Mouse (Mus musculus): Measurements from ENCODE around the gene Chic1.

Gene Chic1

GRCm38 (mm10) chrX:103356287-103356686 lies at the start of gene Chic1:
Gene Chic1 (plus strand): TSS chrX:103356476.
- DNase-seq (ENCODE audit: low read depth, low spot score), result peak; percentile 84

DNA sequence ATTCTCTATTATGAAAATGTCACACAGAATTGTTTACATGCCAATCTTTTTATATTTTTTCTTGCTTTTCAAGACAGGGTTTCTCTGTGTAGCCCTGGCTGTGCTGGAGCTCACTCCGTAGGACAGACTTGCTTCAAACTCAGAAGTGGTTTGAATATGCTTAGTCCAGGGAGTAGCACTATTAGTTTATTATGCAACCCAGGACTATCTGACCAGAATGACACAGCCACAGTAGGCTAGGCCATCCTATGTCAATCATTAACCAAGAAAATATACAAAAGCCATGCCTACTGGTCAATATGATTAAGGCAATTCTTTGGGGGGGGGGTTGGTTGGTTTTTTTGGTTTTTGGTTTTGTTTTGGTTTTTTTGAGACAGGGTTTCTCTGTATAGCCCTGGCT lies 48.0 kb upstream of the Chic1 start:
- DNase-seq (ENCODE audit: low read depth, low spot score), result no peak

DNA sequence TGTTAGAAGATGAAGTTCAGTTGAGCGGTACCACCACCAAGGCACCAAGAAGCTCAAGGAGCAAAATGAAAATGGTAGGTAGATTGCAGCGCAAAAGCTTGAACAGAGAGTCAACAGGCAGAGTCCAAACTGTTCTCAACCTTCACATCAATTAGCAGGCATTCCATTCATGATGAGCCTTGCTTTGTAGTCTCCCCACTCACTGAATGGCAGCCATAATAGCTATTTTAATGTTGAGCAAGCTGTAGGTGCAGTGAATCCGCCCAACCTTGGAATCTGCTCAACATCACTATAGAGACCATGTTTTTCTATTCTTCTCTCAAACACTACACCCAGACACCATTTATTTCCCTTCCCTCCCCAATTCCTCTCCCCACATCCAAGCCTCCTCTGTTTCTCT lies 44.6 kb upstream of the Chic1 start:
- DNase-seq (ENCODE audit: low read depth, low spot score), result no peak

GRCm38 (mm10) chrX:103314146-103314545 lies 42.1 kb upstream of the Chic1 start:
- DNase-seq (ENCODE audit: low read depth, low spot score), result no peak

DNA sequence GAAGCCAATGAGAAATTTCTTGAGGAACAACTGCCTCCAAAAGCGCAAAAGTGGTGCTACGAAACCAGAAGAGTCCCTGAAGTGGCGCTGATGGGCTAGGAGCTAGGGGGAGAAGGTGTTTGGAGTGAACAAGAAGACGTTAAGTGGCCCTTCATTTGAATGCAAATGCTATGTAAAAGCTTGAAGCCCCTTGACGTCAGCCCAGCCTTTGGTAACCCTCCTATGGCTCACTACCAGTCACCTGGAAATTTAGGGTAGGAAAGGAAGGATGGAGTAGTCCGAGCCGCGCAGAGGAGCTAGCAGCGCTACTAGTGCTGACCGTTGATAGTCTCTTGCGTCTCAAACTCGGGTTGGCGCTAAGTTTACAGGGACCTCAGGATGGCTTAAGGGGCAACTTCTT lies 35.1 kb upstream of the Chic1 start, which contains the start of gene Cdx4:
Gene Cdx4 (plus strand): TSS at position 253 of the 400 bp plus-strand sequence.
- DNase-seq (ENCODE audit: low read depth, low spot score), result no peak

DNA sequence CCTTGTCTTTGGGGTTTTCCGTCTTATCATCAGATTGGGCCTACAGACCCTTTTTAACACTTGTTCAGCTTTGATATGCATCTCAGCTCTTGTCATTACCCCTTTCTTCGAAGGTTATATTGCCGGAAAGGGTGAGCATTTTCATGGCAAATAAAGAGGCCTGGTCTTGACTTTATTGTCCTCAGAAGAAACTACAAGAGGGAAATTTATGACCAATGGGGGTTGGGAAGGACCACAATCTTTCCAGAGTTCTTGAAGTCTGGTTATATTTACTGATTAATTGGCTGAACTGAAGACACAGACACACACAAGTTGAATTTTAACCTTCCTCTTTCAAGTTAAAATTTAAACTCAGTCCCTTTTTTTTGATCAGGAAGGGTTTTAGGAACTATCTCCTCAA lies 30.4 kb upstream of the Chic1 start:
- no peak for DNase-seq (ENCODE audit: low read depth, low spot score)

GRCm38 (mm10) chrX:103329386-103329785 lies 26.9 kb upstream of the Chic1 start:
- no peak for DNase-seq (ENCODE audit: low read depth, low spot score)

DNA sequence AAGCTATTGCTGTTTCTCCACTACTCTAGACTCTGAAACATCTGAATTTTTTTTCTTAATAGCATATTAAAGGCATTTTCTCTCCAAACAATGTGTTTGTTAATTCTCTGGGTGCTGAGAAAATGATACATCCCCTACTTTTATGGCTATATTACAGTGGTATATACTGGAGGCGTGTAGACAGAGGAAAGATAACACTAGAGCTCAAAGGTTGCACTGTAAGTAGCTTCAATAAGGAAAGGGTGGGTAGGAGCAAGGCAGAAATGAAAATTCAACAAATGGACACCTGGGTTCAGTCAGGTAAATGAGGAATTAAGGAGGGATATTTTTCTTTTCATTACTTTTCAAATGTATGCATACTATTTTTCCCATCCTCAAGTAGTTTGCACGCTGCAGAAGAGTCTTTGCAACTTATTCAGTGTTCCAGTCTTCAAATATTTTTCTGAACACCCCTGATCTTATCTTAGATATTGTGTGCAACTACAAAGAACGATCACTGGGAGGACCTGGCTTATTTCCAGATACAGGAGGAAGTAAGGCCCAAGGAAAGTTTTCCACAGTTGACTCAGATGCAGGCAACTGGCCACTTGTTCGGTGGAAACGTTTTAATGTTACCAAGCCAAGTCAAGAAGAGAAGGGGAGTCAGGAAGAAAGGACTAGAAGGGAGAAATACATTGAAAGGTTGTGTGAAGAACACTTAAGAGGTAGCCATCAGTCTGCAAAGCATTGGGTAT lies 25.0 kb upstream of the Chic1 start:
- no peak for DNase-seq (ENCODE audit: low read depth, low spot score)

DNA sequence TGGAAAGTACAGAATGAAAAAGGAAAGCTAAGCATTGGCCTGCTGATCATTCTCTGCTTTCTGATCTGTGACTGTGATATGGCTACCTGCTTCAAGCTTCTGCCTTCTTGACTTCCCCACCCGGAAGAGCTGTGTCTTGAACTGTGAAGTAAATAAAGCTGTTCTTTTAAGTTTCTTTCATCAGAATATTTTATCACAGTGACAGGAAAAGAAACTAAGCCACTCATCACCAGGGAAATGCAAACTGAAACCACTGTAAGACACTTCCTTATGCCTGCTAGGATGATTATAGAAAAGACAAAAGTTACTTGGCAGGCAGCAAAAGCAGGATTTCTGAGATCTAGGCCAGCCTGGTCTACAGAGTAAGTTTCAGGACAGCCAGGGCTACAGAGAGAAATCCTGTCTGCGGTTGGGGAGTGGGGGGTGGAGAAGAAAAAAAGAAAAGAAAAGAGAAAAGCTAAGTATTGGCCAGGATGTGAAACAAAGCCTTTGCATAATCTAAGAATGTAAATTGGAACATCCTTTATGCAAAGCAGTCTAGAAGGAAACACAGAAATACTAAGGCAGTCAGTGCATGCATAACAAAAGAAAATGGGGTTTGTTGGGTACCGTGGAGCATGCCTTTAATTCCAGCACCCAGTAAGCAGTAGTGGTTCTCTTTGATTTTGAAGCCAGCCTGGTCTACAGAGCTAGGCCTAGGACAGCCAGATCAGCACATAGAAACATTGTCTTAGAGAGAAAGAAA lies 14.7 kb upstream of the Chic1 start:
- no peak for DNase-seq (ENCODE audit: low read depth, low spot score)

DNA sequence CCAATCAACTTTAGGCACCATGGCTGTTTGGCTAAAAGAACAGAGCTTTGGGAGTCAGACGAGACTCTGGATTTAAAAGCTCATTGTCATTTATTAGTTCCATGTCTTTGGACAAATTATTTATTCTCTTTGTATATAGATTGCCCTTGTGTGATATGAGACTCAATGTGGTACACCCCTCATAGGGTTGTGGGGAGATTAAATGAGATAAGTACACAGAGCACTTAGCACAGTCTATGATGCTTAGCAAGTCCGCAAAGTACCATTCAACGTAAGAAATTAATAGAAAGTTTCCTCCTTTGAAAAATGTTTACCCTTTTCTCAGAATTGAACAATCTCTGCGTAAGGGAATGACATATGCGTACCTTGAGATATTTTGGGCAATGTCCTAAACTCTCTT lies 492 bp upstream of the Chic1 start:
- no peak for DNase-seq (ENCODE audit: low read depth, low spot score)

DNA sequence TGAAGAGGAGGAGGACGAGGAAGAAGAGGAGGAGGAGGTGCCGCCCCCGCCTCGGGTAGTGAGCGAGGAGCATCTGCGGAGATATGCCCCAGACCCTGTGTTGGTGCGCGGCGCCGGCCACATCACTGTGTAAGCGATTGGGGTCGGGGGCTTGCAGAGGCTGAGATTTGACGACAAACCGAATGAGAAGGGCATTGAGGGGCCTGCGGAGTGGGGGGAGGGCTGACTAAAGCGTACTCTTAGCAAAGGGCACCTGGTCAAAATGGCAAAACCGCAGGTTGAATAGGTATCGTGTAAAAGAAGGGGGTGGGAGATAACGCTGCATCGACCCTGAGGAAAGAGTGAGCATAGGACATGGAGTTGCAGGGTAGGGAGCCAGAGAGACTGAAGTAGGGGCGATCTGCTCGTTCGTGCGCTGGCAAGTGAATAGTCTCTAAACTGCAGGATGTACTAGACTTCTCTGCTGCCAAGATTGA lies 523 bp downstream of the Chic1 start:
- DNase-seq (ENCODE audit: low read depth, low spot score), result no peak

- DNase-seq (ENCODE audit: low read depth, low spot score), result no peak
These were observed 9.9 kb downstream of the Chic1 start for GRCm38 (mm10) chrX:103366201-103366600.

GRCm38 (mm10) chrX:103368650-103369049 lies 12.4 kb downstream of the Chic1 start:
- no peak for DNase-seq (ENCODE audit: low read depth, low spot score)

GRCm38 (mm10) chrX:103371221-103371620 lies 14.9 kb downstream of the Chic1 start:
- DNase-seq (ENCODE audit: low read depth, low spot score), result no peak

DNA sequence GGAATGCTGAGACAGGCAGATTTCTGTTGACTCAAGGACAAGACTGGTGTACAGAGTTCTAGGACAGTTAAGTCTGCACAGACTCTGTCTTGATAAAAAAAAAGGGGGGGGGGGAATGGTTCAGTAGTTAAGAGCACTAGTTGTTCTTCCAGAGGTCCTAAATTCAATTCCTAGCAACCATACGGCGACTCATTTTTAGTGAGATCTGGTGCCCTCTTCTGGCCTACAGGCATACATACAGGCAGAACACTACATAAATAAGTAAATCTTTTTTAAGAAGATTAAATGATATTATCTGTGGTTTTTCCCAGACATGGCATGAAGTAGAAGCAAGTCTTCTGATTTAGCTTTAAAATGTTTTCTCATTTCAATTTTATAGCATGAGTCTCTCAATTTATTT lies 15.4 kb downstream of the Chic1 start:
- DNase-seq (ENCODE audit: low read depth, low spot score), result no peak

DNA sequence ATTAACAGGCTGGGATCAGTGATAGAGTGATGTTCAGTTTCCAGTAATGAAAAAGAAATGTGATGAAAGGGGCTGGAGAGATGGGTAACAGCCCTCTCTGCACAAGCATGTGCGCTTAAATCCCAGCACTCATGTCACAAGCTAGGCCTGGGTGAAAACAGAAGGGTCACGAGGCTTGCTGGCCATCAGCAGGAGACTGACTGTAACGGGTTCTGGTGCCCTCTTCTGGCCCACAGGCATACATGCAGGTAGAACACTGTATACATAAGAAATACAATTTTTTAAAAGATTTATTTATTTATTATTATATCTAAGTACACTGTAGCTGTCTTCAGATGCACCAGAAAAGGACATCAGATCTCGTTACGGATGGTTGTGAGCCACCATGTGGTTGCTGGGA lies 18.0 kb downstream of the Chic1 start:
- no peak for DNase-seq (ENCODE audit: low read depth, low spot score)

GRCm38 (mm10) chrX:103384528-103384927 lies 28.3 kb downstream of the Chic1 start:
- no peak for DNase-seq (ENCODE audit: low read depth, low spot score)

DNA sequence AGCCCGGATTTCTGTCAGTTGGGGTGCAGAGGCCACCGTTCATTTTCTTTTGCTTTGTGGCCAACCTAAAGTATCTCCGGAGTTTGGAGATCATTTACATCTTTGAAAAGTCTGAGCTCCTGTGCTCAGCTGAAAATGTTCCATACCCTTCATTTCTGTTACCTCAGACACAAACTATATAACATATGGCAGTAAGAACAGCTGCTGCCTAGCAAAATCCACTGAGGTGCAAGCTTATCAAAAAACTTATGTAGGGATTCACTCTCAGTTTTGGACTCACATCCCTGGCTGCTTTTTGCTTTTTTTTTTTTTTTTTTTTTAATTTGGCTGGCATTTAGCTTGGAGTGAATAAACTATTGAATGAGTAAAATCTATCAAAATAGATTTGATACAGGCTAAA lies 31.9 kb downstream of the Chic1 start:
- no peak for DNase-seq (ENCODE audit: low read depth, low spot score)

DNA sequence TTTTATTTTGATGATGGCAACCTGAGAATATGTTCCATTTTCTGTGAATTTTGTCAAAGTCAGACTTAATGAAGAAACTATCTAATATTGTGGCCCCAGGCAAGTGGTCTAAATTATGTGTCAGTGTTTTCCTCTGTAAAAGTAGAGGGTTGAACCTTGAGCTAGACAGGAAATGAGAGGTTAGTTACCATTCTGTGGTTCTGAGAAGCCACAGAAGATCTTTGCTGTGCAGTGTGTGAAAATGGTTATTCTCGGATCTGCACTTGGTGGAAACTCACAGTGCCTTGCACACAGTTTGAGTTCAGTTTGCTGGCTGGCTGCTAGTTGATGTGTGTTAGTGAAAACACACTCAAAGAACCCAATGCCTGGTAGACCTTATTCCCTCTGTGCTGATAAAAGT lies 37.6 kb downstream of the Chic1 start:
- DNase-seq (ENCODE audit: low read depth, low spot score), result no peak

GRCm38 (mm10) chrX:103405021-103405420 lies 48.7 kb downstream of the Chic1 start:
- no peak for DNase-seq (ENCODE audit: low read depth, low spot score)

- DNase-seq (ENCODE audit: low read depth, low spot score), result no peak
These were observed 57.9 kb downstream of the Chic1 start, which contains the start of gene Tsx for GRCm38 (mm10) chrX:103414167-103414566. Gene Tsx (plus strand): TSS chrX:103414467.

DNA sequence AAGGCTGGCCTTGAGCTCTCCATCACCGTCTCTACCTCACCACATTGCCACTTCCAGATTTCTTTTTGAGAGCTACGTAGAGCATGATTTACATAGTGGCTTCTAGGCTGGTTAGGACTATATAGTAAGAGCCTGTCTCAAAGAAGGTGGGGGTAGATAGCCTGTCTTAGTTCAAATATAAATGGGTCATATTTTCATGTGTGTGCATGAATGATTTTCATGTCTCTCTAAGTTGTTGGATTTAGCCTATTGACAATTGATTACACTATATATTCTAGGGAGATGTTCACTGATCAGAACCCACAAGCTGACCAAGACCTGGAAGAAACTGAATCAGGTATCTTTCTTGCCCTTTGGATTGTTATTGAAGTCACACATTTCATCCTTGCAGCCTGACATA lies 65.4 kb downstream of the Chic1 start, which contains the start of gene Gm26992:
Gene Gm26992 (plus strand): TSS at position 301 of the 400 bp plus-strand sequence.
- DNase-seq (ENCODE audit: low read depth, low spot score), result no peak

GRCm38 (mm10) chrX:103427677-103428076 lies 71.4 kb downstream of the Chic1 start:
- DNase-seq (ENCODE audit: low read depth, low spot score), result no peak
